Mouse (Mus musculus): ENCODE measurements around the gene Mrm3.

- no peak for TF ChIP-seq POLR2A (IDR thresholded peaks at IDR 0.05; ENCODE audit: borderline replicate concordance, low read depth, low read length)
- TF ChIP-seq CTCF (IDR thresholded peaks at IDR 0.05; ENCODE audit: low read depth, low read length), result no peak
Observed at GRCm38 (mm10) chr11:76224631-76225030, 18.9 kb upstream of the Mrm3 start.

Measured in bone marrow macrophage, adult 2 months (primary cell).